In genomic region chr15:77013753-77014241, GRCm38 (mm10) we compare ENCODE assay signal across 9 mouse cellular contexts. TPM values are rescaled to one million over a fixed set of nuclear protein-coding genes. Genes with fewer than 3 reads are reported as not detected.
DNase-seq lines count a peak whose midpoint lies in the region; ATAC-seq and TF ChIP-seq lines count a peak whose summit lies in the region.
"Had no signal": no experiment of that assay in that cellular context is flagged by ENCODE, and none has a peak within 500 bp of the region (broad histone marks: within the 10 kb centered on the region; RNA-seq: fewer than 3 reads in every experiment).

No protein-coding gene starts in this region.

- no peaks in the 10 kb centered on the region for H3K9me3 ChIP-seq in forebrain, embryonic 15.5 days
- no peaks in the 10 kb centered on the region for H3K9me3 ChIP-seq in hindbrain, postnatal 0 days (ENCODE audit: low read length)
- H3K9me3 ChIP-seq in lung, embryonic 15.5 days = no peaks in the 10 kb centered on the region
- no peaks in the 10 kb centered on the region for H3K9me3 ChIP-seq in stomach, embryonic 16.5 days (replicated peaks; ENCODE audit: control insufficient read depth, low read length)

- peak overlapping the region; percentile 28; the same call in 1 of the 2 replicates for H3K4me3 ChIP-seq in left cerebral cortex, adult 2 months
- H3K4me3 ChIP-seq in forebrain, embryonic 15.5 days = no peak overlapping the region
- no peak overlapping the region for H3K4me3 ChIP-seq in hindbrain, postnatal 0 days (ENCODE audit: low read length)
- peak overlapping the region; percentile 6; the same call in 1 of the 2 replicates for H3K4me3 ChIP-seq in lung, embryonic 15.5 days
- H3K4me3 ChIP-seq in stomach, embryonic 16.5 days (replicated peaks; ENCODE audit: low read length) = no peak overlapping the region

- no peak overlapping the region for H3K9ac ChIP-seq in forebrain, embryonic 15.5 days (replicated peaks)
- peak overlapping the region; percentile 23; the same call in 1 of the 2 replicates for H3K9ac ChIP-seq in hindbrain, postnatal 0 days (replicated peaks; ENCODE audit: low read length)
- H3K9ac ChIP-seq in lung, embryonic 15.5 days = no peak overlapping the region
- H3K9ac ChIP-seq in stomach, embryonic 16.5 days (ENCODE audit: low read length) = no peak overlapping the region

- H3K27ac ChIP-seq in left cerebral cortex, adult 2 months = 0 out of 2 replicates have a peak overlapping the region, but pooled peaks have one; percentile 32
- H3K27ac ChIP-seq in forebrain, embryonic 15.5 days (replicated peaks) = peak overlapping the region; percentile 76
- peak overlapping the region; percentile 67; the same call in 1 of the 2 replicates for H3K27ac ChIP-seq in hindbrain, postnatal 0 days
- peak overlapping the region; percentile 26; the same call in 1 of the 2 replicates for H3K27ac ChIP-seq in lung, embryonic 15.5 days
- peak overlapping the region; percentile 28 for H3K27ac ChIP-seq in stomach, embryonic 16.5 days (ENCODE audit: low read length)

- no peaks in the 10 kb centered on the region for H3K36me3 ChIP-seq in forebrain, embryonic 15.5 days
- no peaks in the 10 kb centered on the region for H3K36me3 ChIP-seq in hindbrain, postnatal 0 days (ENCODE audit: insufficient read depth, low read length)
- no peaks in the 10 kb centered on the region for H3K36me3 ChIP-seq in lung, embryonic 15.5 days
- no peaks in the 10 kb centered on the region for H3K36me3 ChIP-seq in stomach, embryonic 16.5 days (ENCODE audit: control insufficient read depth, insufficient read depth, low read length)

- no peaks in the 10 kb centered on the region for H3K27me3 ChIP-seq in forebrain, embryonic 15.5 days
- no peaks in the 10 kb centered on the region for H3K27me3 ChIP-seq in hindbrain, postnatal 0 days (ENCODE audit: insufficient read depth, low read length)
- H3K27me3 ChIP-seq in lung, embryonic 15.5 days = 0 out of 2 replicates have a peak, but pooled peaks cover 9% of the 10 kb centered on the region
- no peaks in the 10 kb centered on the region for H3K27me3 ChIP-seq in stomach, embryonic 16.5 days (ENCODE audit: control insufficient read depth, insufficient read depth, low read length)

- intact Hi-C loops in left cerebral cortex, adult 2 months (cut with DNase I) = no loop called here

- peaks cover 9% of the 10 kb centered on the region for H3K4me1 ChIP-seq in forebrain, embryonic 15.5 days
- H3K4me1 ChIP-seq in hindbrain, postnatal 0 days (ENCODE audit: insufficient read depth, low read length) = peaks cover 4% of the 10 kb centered on the region; the same call in 1 of the 2 replicates
- H3K4me1 ChIP-seq in lung, embryonic 15.5 days = peaks cover 22% of the 10 kb centered on the region
- peaks cover 11% of the 10 kb centered on the region for H3K4me1 ChIP-seq in stomach, embryonic 16.5 days (ENCODE audit: control insufficient read depth, insufficient read depth, low read length)

- DNase-seq in left cerebral cortex, adult 2 months (ENCODE audit: extremely low spot score in 1 of 2, low spot score in 2 of 2) = peak in 1 of 2 experiments; percentile 44
- DNase-seq in left cerebral cortex, adult 11 months (ENCODE audit: low spot score) = no peak
- peak; percentile 75 for DNase-seq in hindbrain, postnatal 0 days (ENCODE audit: low spot score)
- no peak for DNase-seq in urinary bladder, postnatal 4 days (ENCODE audit: low spot score in 2 of 2)
- DNase-seq in cerebellum, postnatal 14 days = no peak

- no peak overlapping the region for H3K4me2 ChIP-seq in forebrain, embryonic 15.5 days (replicated peaks)
- H3K4me2 ChIP-seq in hindbrain, postnatal 0 days (ENCODE audit: low read depth, low read length) = no peak overlapping the region
- peak overlapping the region; percentile 45 for H3K4me2 ChIP-seq in lung, embryonic 15.5 days
- peak overlapping the region; percentile 25; the same call in 1 of the 2 replicates for H3K4me2 ChIP-seq in stomach, embryonic 16.5 days (ENCODE audit: low read depth, low read length)

- 37% methylated on average over 15 of the region's 15 CpGs for WGBS in forebrain, embryonic 15.5 days
- WGBS in hindbrain, postnatal 0 days = 13% methylated on average over 15 of the region's 15 CpGs
- WGBS in lung, embryonic 15.5 days = under 1% methylated on average over 15 of the region's 15 CpGs
- WGBS in stomach, embryonic 16.5 days = 6% methylated on average over 15 of the region's 15 CpGs

- no peak for TF ChIP-seq CTCF in left cerebral cortex, adult 2 months (IDR thresholded peaks at IDR 0.05)
- TF ChIP-seq CTCF in hindbrain, postnatal 0 days (IDR thresholded peaks at IDR 0.05; ENCODE audit: low read depth) = no peak

- peak; percentile 75 for ATAC-seq in forebrain, embryonic 15.5 days (replicated peaks)
- peak; percentile 70 for ATAC-seq in hindbrain, postnatal 0 days
- ATAC-seq in lung, embryonic 15.5 days (ENCODE audit: borderline replicate concordance, extremely low read depth, low FRiP score, low TSS enrichment) = peak; percentile 75
- peak; percentile 68; the same call in 1 of the 2 replicates for ATAC-seq in stomach, embryonic 16.5 days (ENCODE audit: insufficient read depth, low FRiP score)

RNA-seq across cellular contexts. Expression of gene Apol6, which starts 30.7 kb away (rescaled TPM):
- total RNA-seq in left cerebral cortex, adult 2 months (2021) = under 1 TPM in 1 of 2 experiments, not detected in 1; 0.19 TPM
- polyA plus RNA-seq in forebrain, embryonic 15.5 days (2015; fragmentation: Nextera tagmentation; extraction: Ambion mirVana) = not detected in 2 replicates
- total RNA-seq in hindbrain, postnatal 0 days (2014; rRNA removed) = 1.1 TPM in 1 of 2 replicates, not detected in the other
- 0.35 TPM in 1 of 2 replicates, not detected in the other for polyA plus RNA-seq in hindbrain, postnatal 0 days (2015; fragmentation: Nextera tagmentation; extraction: Ambion mirVana)
- not detected in 2 replicates for polyA plus RNA-seq in lung, embryonic 15.5 days (2015; fragmentation: Nextera tagmentation; extraction: Ambion mirVana)
- polyA plus RNA-seq in stomach, embryonic 16.5 days (2015; fragmentation: Nextera tagmentation; extraction: Ambion mirVana) = 0.06 and 0.16 TPM in 2 replicates
- total RNA-seq: MEL had no signal

RNA-seq across cellular contexts. Expression of gene Mb, which starts 36.7 kb away (rescaled TPM):
- under 1 TPM in 1 of 2 experiments, not detected in 1; 0.33 TPM for total RNA-seq in left cerebral cortex, adult 2 months (2021)
- polyA plus RNA-seq in forebrain, embryonic 15.5 days (2015; fragmentation: Nextera tagmentation; extraction: Ambion mirVana) = 0.31 TPM in 1 of 2 replicates, not detected in the other
- total RNA-seq in hindbrain, postnatal 0 days (2014; rRNA removed) = 0.65 TPM in 1 of 2 replicates, not detected in the other
- polyA plus RNA-seq in hindbrain, postnatal 0 days (2015; fragmentation: Nextera tagmentation; extraction: Ambion mirVana) = 0.20 and 0.28 TPM in 2 replicates
- 4.6 and 9.0 TPM in 2 replicates for polyA plus RNA-seq in lung, embryonic 15.5 days (2015; fragmentation: Nextera tagmentation; extraction: Ambion mirVana)
- polyA plus RNA-seq in stomach, embryonic 16.5 days (2015; fragmentation: Nextera tagmentation; extraction: Ambion mirVana) = 1.6 and 2.5 TPM in 2 replicates
- total RNA-seq: MEL had no signal

Comparison
In these comparisons a context has a peak if more than half of its experiments do, and no peak if none do; other contexts are left out.
1. H3K27ac ChIP-seq: peak in every context shown above with its lines; median percentile 76 in forebrain, embryonic 15.5 days; 67 in hindbrain, postnatal 0 days; 32 in left cerebral cortex, adult 2 months; 28 in stomach, embryonic 16.5 days; 26 in lung, embryonic 15.5 days.
2. H3K4me3 ChIP-seq: peak in left cerebral cortex, adult 2 months (single experiment) and lung, embryonic 15.5 days (single experiment); none in forebrain, embryonic 15.5 days (single experiment), hindbrain, postnatal 0 days (single experiment) and stomach, embryonic 16.5 days (single experiment).
3. H3K4me2 ChIP-seq: peak in lung, embryonic 15.5 days (single experiment) and stomach, embryonic 16.5 days (single experiment); none in forebrain, embryonic 15.5 days (single experiment) and hindbrain, postnatal 0 days (single experiment).
4. Peak in every context shown above with its lines, with median percentiles within 50 percentile points of each other: ATAC-seq.